ENCODE assay signal across 9 mouse cellular contexts in the genomic region with DNA sequence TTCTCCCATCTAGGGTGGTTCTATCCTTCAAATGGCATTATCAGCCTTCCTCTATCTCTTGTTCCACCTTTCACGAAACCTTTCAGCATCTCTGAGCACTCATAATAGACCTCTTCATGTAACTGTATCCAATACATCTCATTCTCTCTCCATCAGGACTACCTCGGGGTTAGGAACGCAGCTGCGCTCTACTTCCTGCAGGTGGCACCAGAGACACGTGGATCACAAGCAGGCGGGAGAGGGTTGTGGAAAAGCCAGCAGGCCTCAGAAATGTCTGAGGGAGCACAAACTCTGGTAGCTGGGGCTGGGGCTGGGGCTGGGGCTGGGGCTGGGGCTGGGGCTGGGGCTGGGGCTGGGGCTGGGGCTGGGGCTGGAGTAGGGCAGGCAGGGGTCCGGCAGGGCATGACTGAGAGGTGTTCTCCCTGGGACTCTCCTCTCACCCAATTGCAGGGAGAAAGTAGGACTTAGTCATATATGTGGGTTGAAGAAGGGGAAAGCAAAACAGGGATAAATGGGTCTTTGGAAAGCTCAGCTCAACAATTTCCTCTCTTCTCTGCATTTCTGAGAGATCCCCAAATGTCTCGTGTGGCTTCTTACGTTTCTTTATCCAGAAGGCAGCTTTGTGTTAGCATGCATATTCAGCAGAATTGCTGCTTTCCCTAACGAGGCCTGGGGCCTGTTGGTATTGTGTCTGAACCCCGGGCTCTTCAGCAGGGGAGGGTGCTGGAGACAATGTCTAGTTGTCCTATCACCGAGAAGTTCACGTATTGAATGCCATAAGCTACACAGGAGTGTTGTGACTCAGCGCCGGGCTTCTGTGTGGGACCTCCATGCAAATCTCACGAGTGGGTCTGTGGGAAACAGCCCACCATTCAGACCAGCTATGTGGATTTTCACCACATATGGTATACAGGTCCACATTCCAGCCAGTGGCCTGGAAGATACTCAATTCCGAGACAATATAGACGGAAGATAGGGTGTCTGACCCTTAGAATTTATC. TPM values are rescaled to one million over a fixed set of nuclear protein-coding genes. Genes with fewer than 3 reads are reported as not detected.
DNase-seq lines count a peak whose midpoint lies in the region; ATAC-seq lines count a peak whose summit lies in the region.
"Had no signal": no experiment of that assay in that cellular context is flagged by ENCODE, and none has a peak within 500 bp of the region (broad histone marks: within the 10 kb centered on the region; RNA-seq: fewer than 3 reads in every experiment).

No protein-coding gene starts in this region.

- no peaks in the 10 kb centered on the region for H3K9me3 ChIP-seq in hindbrain, embryonic 13.5 days

- no peak overlapping the region; the same call in 1 of the 2 replicates for H3K9ac ChIP-seq in hindbrain, embryonic 13.5 days

- WGBS in hindbrain, embryonic 13.5 days = 49% methylated on average over 18 of the region's 18 CpGs

- no peak overlapping the region for H3K4me3 ChIP-seq in hindbrain, embryonic 13.5 days
- H3K4me3 ChIP-seq: myocyte had no signal

- H3K4me2 ChIP-seq in hindbrain, embryonic 13.5 days = no peak overlapping the region

- DNase-seq in Muller cell, postnatal 12 days (ENCODE audit: inconsistent ontology term) = peak; percentile 73
- peak; percentile 59 for DNase-seq in cerebellum, adult 8-10 months
- DNase-seq in frontal cortex, adult 2 months (ENCODE audit: extremely low spot score in 1 of 2, low spot score in 1 of 2) = peak; percentile 32 to 92
- DNase-seq in layer of hippocampus, postnatal 10 days (ENCODE audit: low spot score in 2 of 2) = peak; percentile 89 to 91
- DNase-seq in lung, postnatal 4 days = peak; percentile 65 to 84
- DNase-seq in right cerebral cortex, adult 18-20 months = peak; percentile 84
- DNase-seq in urinary bladder, postnatal 25 days (ENCODE audit: low spot score) = peak; percentile 64

- no peak overlapping the region for H3K27ac ChIP-seq in hindbrain, embryonic 13.5 days

- ATAC-seq in hindbrain, embryonic 13.5 days (ENCODE audit: low FRiP score) = peak; percentile 88

- H3K4me1 ChIP-seq in hindbrain, embryonic 13.5 days (replicated peaks) = no peaks in the 10 kb centered on the region

- H3K36me3 ChIP-seq in hindbrain, embryonic 13.5 days = no peaks in the 10 kb centered on the region

- H3K27me3 ChIP-seq in hindbrain, embryonic 13.5 days = no peaks in the 10 kb centered on the region

RNA-seq across cellular contexts. Expression of gene BC067074, which starts 22.9 kb away (rescaled TPM):
- polyA plus RNA-seq in frontal cortex, adult 2 months (2012; rRNA removed) = 1.6 and 1.8 TPM in 2 replicates
- 0.92 and 0.96 TPM in 2 replicates for polyA plus RNA-seq in hindbrain, embryonic 13.5 days (2015; fragmentation: Nextera tagmentation; extraction: Ambion mirVana)
- 1 to 10 TPM; 1.8 to 2.3 TPM for total RNA-seq in layer of hippocampus, postnatal 10 days (2021)

RNA-seq across cellular contexts. Expression of gene Gzmk, which starts 44.4 kb away (rescaled TPM):
- 0.15 and 0.24 TPM in 2 replicates for polyA plus RNA-seq in frontal cortex, adult 2 months (2012; rRNA removed)
- polyA plus RNA-seq in hindbrain, embryonic 13.5 days (2015; fragmentation: Nextera tagmentation; extraction: Ambion mirVana) = not detected in 2 replicates
- total RNA-seq in layer of hippocampus, postnatal 10 days (2021) = under 1 TPM in 1 of 2 experiments, not detected in 1; 0.25 TPM
- polyA plus RNA-seq: myocyte had no signal
